Mouse (Mus musculus): ENCODE results near the gene Wdr81. TPM values are rescaled to one million over a fixed set of nuclear protein-coding genes. Genes with fewer than 3 reads are reported as not detected.

Wdr81 gene
- polyA plus RNA-seq, 1 experiment from 2014 or later, result 4.9 TPM

DNA sequence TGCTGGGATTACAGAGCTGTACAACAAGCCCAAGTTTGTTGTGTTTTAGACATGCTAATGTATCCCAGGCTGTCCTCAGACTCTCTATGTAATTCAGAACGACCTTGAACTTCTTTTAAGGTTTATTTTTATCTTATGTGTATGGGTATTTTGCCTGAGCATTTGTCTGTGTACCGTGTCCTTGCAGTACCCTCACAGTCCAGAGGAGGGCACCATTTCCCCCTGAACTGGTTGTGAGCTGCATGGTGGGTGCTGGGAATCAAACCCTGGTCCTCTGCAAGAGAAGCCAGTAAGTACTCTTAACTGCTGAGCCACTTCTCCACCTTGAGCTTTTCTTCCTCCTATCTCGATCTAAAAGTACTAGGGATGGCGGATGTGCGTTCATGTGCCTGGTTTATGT is 20.4 kb downstream of the Wdr81 start:
- Histone ChIP-seq H3K27me3 (replicated peaks; ENCODE audit: control insufficient read depth, insufficient read depth, low read length) (no peaks in the 10 kb centered on the region), H3K4me1 (ENCODE audit: control insufficient read depth, insufficient read depth, low read length) (peaks cover 14% of the 10 kb centered on the region; the same call in 1 of the 2 replicates), H3K4me3 (ENCODE audit: low read depth, low read length) (no peak overlapping the region), H3K36me3 (ENCODE audit: control insufficient read depth, insufficient read depth, low read length) (no peaks in the 10 kb centered on the region), H3K9me3 (replicated peaks; ENCODE audit: control insufficient read depth, low read length) (no peaks in the 10 kb centered on the region), H3K4me2 (ENCODE audit: low read length) (no peak overlapping the region), H3K27ac (ENCODE audit: low read depth, low read length) (no peak overlapping the region), H3K9ac (ENCODE audit: low read length) (no peak overlapping the region)
- no peak for ATAC-seq
- WGBS, result 87% methylated on average over 5 of the region's 5 CpGs
- no peak for DNase-seq (ENCODE audit: low spot score)

GRCm38 (mm10) chr11:75431307-75431706 is 23.2 kb downstream of the Wdr81 start:
- H3K27ac ChIP-seq (ENCODE audit: low read depth, low read length), result peak overlapping the region; percentile 65; the same call in 1 of the 2 replicates

DNA sequence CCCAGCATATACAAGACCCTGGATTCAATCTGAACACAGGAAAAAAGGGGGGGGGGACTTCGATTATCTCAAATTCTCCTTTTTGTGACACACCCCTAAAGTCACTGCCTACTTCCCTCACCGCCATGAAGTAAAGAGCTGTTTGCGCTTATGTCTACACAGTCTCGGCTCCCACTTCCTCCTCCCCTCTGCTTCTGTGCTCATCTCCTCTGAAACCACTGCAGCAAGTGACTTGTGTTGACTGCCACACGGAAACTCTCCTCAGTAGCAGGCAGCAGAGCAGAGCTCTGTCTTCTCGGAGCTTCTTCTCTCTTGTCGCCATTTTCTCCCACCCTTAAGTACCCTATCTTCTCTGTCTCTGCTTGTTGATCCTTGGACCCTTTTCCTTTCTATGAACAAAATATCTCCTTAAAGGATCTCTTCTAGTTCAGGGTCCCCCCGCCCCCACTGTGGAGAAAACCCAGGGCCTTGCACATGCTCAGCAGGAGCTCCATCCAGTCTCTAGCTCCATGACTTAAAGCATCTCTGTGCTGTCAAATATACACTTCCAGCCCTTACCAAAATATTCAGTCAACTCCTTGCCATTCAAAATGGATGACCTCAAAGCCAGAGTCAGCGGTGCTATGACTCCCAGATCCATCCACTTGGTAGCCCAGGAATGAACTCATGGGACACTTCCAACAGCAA is 25.4 kb downstream of the Wdr81 start:
- no peak overlapping the region for H3K27ac ChIP-seq (ENCODE audit: low read depth, low read length)

More at GRCm38 (mm10) chr11:75431307-75431706, 23.2 kb downstream of the Wdr81 start:
- no peak overlapping the region for H3K4me3 ChIP-seq (ENCODE audit: low read depth, low read length)
- no peaks in the 10 kb centered on the region for H3K27me3 ChIP-seq (replicated peaks; ENCODE audit: control insufficient read depth, insufficient read depth, low read length)
- 20% methylated on average over 11 of the region's 11 CpGs for WGBS
- DNase-seq (ENCODE audit: low spot score), result peak; percentile 94
- peak; percentile 97 for ATAC-seq
- no peaks in the 10 kb centered on the region for H3K9me3 ChIP-seq (replicated peaks; ENCODE audit: control insufficient read depth, low read length)
- no peaks in the 10 kb centered on the region for H3K36me3 ChIP-seq (ENCODE audit: control insufficient read depth, insufficient read depth, low read length)
- no peak overlapping the region for H3K9ac ChIP-seq (ENCODE audit: low read length)
- H3K4me1 ChIP-seq (ENCODE audit: control insufficient read depth, insufficient read depth, low read length), result peaks cover 14% of the 10 kb centered on the region; the same call in 1 of the 2 replicates
- no peak overlapping the region for H3K4me2 ChIP-seq (ENCODE audit: low read length)

DNA sequence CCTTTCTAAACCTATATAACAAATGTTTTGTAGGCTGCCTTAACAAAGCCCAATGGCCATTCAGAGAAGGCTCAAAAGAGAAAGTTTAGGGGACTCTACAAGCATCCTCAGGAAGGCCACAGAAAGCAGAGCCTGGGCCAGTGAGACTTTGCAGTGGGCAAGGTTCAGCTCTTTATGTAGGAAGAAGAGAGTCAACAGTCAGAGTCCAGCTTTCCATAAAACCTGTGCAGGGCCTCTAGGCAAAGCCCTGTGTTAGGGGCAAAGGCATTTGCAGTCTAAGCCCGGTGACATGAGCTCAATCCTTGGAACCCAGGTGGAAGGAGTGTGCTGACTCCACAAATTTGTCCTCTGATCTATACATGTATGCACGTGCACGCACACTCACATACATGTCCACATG is 30.1 kb downstream of the Wdr81 start:
- Histone ChIP-seq H3K27me3 (replicated peaks; ENCODE audit: control insufficient read depth, insufficient read depth, low read length) (no peaks in the 10 kb centered on the region), H3K36me3 (ENCODE audit: control insufficient read depth, insufficient read depth, low read length) (no peaks in the 10 kb centered on the region), H3K4me1 (ENCODE audit: control insufficient read depth, insufficient read depth, low read length) (no peaks in the 10 kb centered on the region), H3K4me3 (ENCODE audit: low read depth, low read length) (no peak overlapping the region), H3K4me2 (ENCODE audit: low read length) (no peak overlapping the region), H3K9me3 (replicated peaks; ENCODE audit: control insufficient read depth, low read length) (no peaks in the 10 kb centered on the region), H3K27ac (ENCODE audit: low read depth, low read length) (no peak overlapping the region), H3K9ac (ENCODE audit: low read length) (no peak overlapping the region)
- no peak for ATAC-seq
- 94% methylated on average over 3 of the region's 3 CpGs for WGBS
- DNase-seq (ENCODE audit: low spot score), result no peak

More for the DNA sequence above, 25.4 kb downstream of the Wdr81 start:
- Histone ChIP-seq H3K4me1 (ENCODE audit: control insufficient read depth, insufficient read depth, low read length) (peaks cover 14% of the 10 kb centered on the region; the same call in 1 of the 2 replicates), H3K4me2 (ENCODE audit: low read length) (no peak overlapping the region), H3K4me3 (ENCODE audit: low read depth, low read length) (no peak overlapping the region), H3K9ac (ENCODE audit: low read length) (no peak overlapping the region), H3K36me3 (ENCODE audit: control insufficient read depth, insufficient read depth, low read length) (no peaks in the 10 kb centered on the region), H3K27me3 (replicated peaks; ENCODE audit: control insufficient read depth, insufficient read depth, low read length) (no peaks in the 10 kb centered on the region), H3K9me3 (replicated peaks; ENCODE audit: control insufficient read depth, low read length) (no peaks in the 10 kb centered on the region)
- DNase-seq (ENCODE audit: low spot score), result no peak
- no peak for ATAC-seq
- WGBS, result 91% methylated on average over 9 of the region's 9 CpGs

- ATAC-seq, result no peak
- H3K4me3 ChIP-seq (ENCODE audit: low read depth, low read length), result no peak overlapping the region
- 93% methylated on average over 9 of the region's 9 CpGs for WGBS
Observed at GRCm38 (mm10) chr11:75424033-75424432, 30.5 kb downstream of the Wdr81 start.

GRCm38 (mm10) chr11:75423091-75423490 is 31.4 kb downstream of the Wdr81 start:
- Histone ChIP-seq H3K4me1 (ENCODE audit: control insufficient read depth, insufficient read depth, low read length) (no peaks in the 10 kb centered on the region), H3K27me3 (replicated peaks; ENCODE audit: control insufficient read depth, insufficient read depth, low read length) (no peaks in the 10 kb centered on the region), H3K9ac (ENCODE audit: low read length) (no peak overlapping the region), H3K36me3 (ENCODE audit: control insufficient read depth, insufficient read depth, low read length) (no peaks in the 10 kb centered on the region), H3K9me3 (replicated peaks; ENCODE audit: control insufficient read depth, low read length) (no peaks in the 10 kb centered on the region), H3K4me3 (ENCODE audit: low read depth, low read length) (no peak overlapping the region), H3K4me2 (ENCODE audit: low read length) (no peak overlapping the region), H3K27ac (ENCODE audit: low read depth, low read length) (no peak overlapping the region)
- DNase-seq (ENCODE audit: low spot score), result no peak
- 81% methylated on average over 3 of the region's 3 CpGs for WGBS
- ATAC-seq, result no peak

More at GRCm38 (mm10) chr11:75424033-75424432, 30.5 kb downstream of the Wdr81 start:
- Histone ChIP-seq H3K27me3 (replicated peaks; ENCODE audit: control insufficient read depth, insufficient read depth, low read length) (no peaks in the 10 kb centered on the region), H3K9me3 (replicated peaks; ENCODE audit: control insufficient read depth, low read length) (no peaks in the 10 kb centered on the region), H3K36me3 (ENCODE audit: control insufficient read depth, insufficient read depth, low read length) (no peaks in the 10 kb centered on the region), H3K9ac (ENCODE audit: low read length) (no peak overlapping the region), H3K4me2 (ENCODE audit: low read length) (no peak overlapping the region), H3K27ac (ENCODE audit: low read depth, low read length) (no peak overlapping the region), H3K4me1 (ENCODE audit: control insufficient read depth, insufficient read depth, low read length) (no peaks in the 10 kb centered on the region)
- DNase-seq (ENCODE audit: low spot score), result no peak

DNA sequence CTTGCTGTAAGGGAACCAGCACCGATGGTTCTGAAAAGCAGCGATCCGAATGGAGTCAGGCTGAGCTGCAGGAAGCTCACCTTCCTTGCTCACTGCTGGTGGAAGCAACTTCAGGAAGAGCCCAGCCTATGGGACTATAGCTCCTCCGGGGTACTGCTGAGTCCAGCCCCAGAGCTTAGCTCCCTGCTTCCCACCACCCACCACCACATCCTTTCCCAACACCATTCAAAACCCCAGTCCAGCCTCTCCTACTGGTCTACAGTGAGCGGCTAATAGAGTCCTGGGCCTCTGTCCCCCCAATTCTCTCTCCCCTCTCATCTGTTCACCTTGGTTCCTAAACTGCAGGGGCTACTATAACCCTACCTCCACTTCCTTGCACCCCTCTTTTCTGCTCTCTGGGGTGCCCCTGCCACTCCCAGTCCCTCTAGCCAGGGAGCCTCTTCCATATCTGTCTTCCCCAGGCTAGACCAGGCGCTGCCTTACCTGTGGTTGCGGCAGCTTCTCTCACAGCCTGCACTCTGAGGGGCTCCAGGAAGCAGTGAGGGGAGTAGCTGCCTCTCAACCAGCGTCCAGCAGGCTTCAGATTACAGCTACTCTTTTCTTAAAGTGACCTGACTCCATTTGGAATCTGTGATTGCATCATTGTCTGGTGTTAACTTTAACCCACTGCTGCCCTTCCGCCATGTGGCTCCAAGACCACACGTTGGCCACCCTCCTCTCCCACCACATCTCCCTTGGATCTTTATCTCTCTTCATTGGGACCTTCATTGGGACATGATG is 32.3 kb downstream of the Wdr81 start, which contains the start of gene Serpinf1:
Gene Serpinf1, minus strand, starts transcription at position 689 of the 780 bp plus-strand sequence.
- Histone ChIP-seq H3K4me2 (ENCODE audit: low read length) (no peak within 1 kb of the TSS), H3K9me3 (replicated peaks; ENCODE audit: control insufficient read depth, low read length) (no peaks in the 10 kb centered on the region), H3K36me3 (ENCODE audit: control insufficient read depth, insufficient read depth, low read length) (no peaks in the 10 kb centered on the region), H3K9ac (ENCODE audit: low read length) (no peak within 1 kb of the TSS), H3K4me1 (ENCODE audit: control insufficient read depth, insufficient read depth, low read length) (no peaks in the 10 kb centered on the region), H3K4me3 (ENCODE audit: low read depth, low read length) (no peak within 1 kb of the TSS), H3K27me3 (replicated peaks; ENCODE audit: control insufficient read depth, insufficient read depth, low read length) (no peaks in the 10 kb centered on the region), H3K27ac (ENCODE audit: low read depth, low read length) (no peak within 1 kb of the TSS)
- ATAC-seq (no peak), DNase-seq (ENCODE audit: low spot score) (no peak)
- WGBS, result 58% methylated on average over 10 of the region's 10 CpGs

DNA sequence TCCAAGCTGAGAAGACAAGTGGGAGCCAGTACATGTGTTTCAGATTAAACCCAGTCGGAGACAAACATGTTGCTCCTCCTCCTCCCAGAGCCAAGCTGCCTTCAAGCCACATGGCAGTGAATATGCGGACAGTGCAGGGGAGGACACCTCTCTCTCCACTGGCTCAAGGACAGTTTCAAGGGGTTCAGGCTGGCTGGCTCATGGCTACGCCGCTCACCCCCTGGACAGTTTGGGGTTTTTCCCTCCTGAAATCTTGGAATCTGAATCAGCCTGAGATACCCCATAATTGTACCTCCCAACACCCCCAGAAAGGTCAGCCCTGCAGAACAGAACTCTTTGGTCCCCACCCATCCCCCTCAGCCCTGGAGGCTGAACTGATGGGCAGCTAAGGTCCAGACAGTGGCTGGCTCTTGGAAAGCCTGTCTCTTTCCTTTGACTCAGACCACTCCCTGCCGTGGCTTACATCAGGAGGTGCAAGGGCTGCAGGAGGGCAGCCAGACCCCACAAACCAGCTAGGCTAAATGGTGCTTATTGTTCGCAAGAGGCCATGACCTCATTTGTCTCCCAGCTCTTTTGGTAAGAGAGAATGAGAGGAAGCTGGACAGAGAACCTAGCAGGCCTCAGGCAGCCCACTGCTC is 33.0 kb downstream of the Wdr81 start:
- WGBS, result 52% methylated on average over 6 of the region's 6 CpGs
- no peaks in the 10 kb centered on the region for H3K4me1 ChIP-seq (ENCODE audit: control insufficient read depth, insufficient read depth, low read length)
- ATAC-seq (no peak), DNase-seq (ENCODE audit: low spot score) (no peak)
- H3K27me3 ChIP-seq (replicated peaks; ENCODE audit: control insufficient read depth, insufficient read depth, low read length), result no peaks in the 10 kb centered on the region
- H3K9me3 ChIP-seq (replicated peaks; ENCODE audit: control insufficient read depth, low read length), result no peaks in the 10 kb centered on the region
- no peak overlapping the region for H3K9ac ChIP-seq (ENCODE audit: low read length)
- no peak overlapping the region for H3K27ac ChIP-seq (ENCODE audit: low read depth, low read length)
- H3K4me3 ChIP-seq (ENCODE audit: low read depth, low read length), result no peak overlapping the region
- H3K36me3 ChIP-seq (ENCODE audit: control insufficient read depth, insufficient read depth, low read length), result no peaks in the 10 kb centered on the region
- H3K4me2 ChIP-seq (ENCODE audit: low read length), result no peak overlapping the region

Measured in forebrain, embryonic 14.5 days (tissue).